Mouse (Mus musculus) gastrocnemius, postnatal 10 days (tissue): ENCODE results near the gene Olfr1157. TPM values are rescaled to one million over a fixed set of nuclear protein-coding genes. Genes with fewer than 3 reads are reported as not detected.

Experiments used
- DNase-seq: peaks from one replicate; pipeline ENCODE4 v3.0.0; 2021; ENCODE audit warnings: mixed read lengths
- long read RNA-seq, 2 experiments: library from polyadenylated mRNA; stranded (forward); transcript quantifications; one replicate each; pipeline ENCODE4 v2.0.0; 2021
- total RNA-seq, 2 experiments: library from RNA; stranded (reverse); gene quantifications; 2 replicates each; pipeline ENCODE4 v1.2.3; 2021

The Olfr1157 gene
- total RNA-seq = not detected
- long read RNA-seq, experiment 1 = 0 reads
- long read RNA-seq, experiment 2 = 0 reads

GRCm38 (mm10) chr2:87968199-87968598 is at the start of gene Olfr1157:
Olfr1157 (minus strand) TSS chr2:87968299.
- no peak for DNase-seq

GRCm38 (mm10) chr2:88007515-88008318 is 39.6 kb upstream of the Olfr1157 start, which contains the start of gene Olfr1160:
Olfr1160 (minus strand) TSS chr2:88008268.
- DNase-seq = no peak

GRCm38 (mm10) chr2:87989813-87990212 is 21.7 kb upstream of the Olfr1157 start, which contains the start of gene Olfr1158:
Olfr1158 (plus strand) TSS chr2:87990113.
- no peak for DNase-seq

GRCm38 (mm10) chr2:87974563-87974962 is 6.5 kb upstream of the Olfr1157 start, which contains the start of gene Olfr74:
Olfr74 (minus strand) TSS chr2:87974663.
- no peak for DNase-seq

- DNase-seq = no peak
Measured at GRCm38 (mm10) chr2:87953000-87953399, 15.1 kb downstream of the Olfr1157 start, which contains the start of gene Olfr1156. Olfr1156 (minus strand) TSS chr2:87953100.

GRCm38 (mm10) chr2:87945037-87945436 is 23.1 kb downstream of the Olfr1157 start, which contains the start of gene Olfr1155:
Olfr1155 (minus strand) TSS chr2:87945137.
- no peak for DNase-seq

Other genes starting within 250 kb of the Olfr1157 start
- not detected for gene Olfr1138, start 228.3 kb downstream of the Olfr1157 start, total RNA-seq
- gene Olfr1140, start 224.5 kb downstream of the Olfr1157 start, total RNA-seq = not detected
- not detected for gene Olfr1141, start 214.3 kb downstream of the Olfr1157 start, total RNA-seq
- gene Olfr152, start 188.8 kb downstream of the Olfr1157 start, total RNA-seq = not detected
- not detected for gene Olfr1143, start 167.7 kb downstream of the Olfr1157 start, total RNA-seq
- gene Olfr1145, start 158.5 kb downstream of the Olfr1157 start, total RNA-seq = not detected
- gene Olfr1148, start 137.8 kb downstream of the Olfr1157 start, total RNA-seq = not detected
- gene Olfr1150-ps1, start 124.3 kb downstream of the Olfr1157 start, total RNA-seq = not detected
- not detected for gene Olfr1151, start 112.4 kb downstream of the Olfr1157 start, total RNA-seq
- gene Olfr1152, start 101.8 kb downstream of the Olfr1157 start, total RNA-seq = not detected
- not detected for gene Olfr1153, start 73.3 kb downstream of the Olfr1157 start, total RNA-seq
- not detected for gene Olfr1154, start 63.1 kb downstream of the Olfr1157 start, total RNA-seq
- not detected for gene Olfr1155, start 23.2 kb downstream of the Olfr1157 start, total RNA-seq
- not detected for gene Olfr1156, start 15.2 kb downstream of the Olfr1157 start, total RNA-seq
- not detected for gene Olfr74, start 6.4 kb upstream of the Olfr1157 start, total RNA-seq
- not detected for gene Olfr1158, start 21.8 kb upstream of the Olfr1157 start, total RNA-seq
- gene Olfr1160, start 40.0 kb upstream of the Olfr1157 start, total RNA-seq = not detected
- not detected for gene Olfr1161, start 54.5 kb upstream of the Olfr1157 start, total RNA-seq
- gene Olfr73, start 69.4 kb upstream of the Olfr1157 start, total RNA-seq = not detected
- gene Olfr1162, start 82.8 kb upstream of the Olfr1157 start, total RNA-seq = not detected
- not detected for gene Olfr1163, start 103.5 kb upstream of the Olfr1157 start, total RNA-seq
- not detected for gene Olfr1164, start 125.7 kb upstream of the Olfr1157 start, total RNA-seq
- not detected for gene Olfr1166, start 160.0 kb upstream of the Olfr1157 start, total RNA-seq
- gene Olfr1167, start 186.9 kb upstream of the Olfr1157 start, total RNA-seq = not detected
- gene Olfr1168, start 213.6 kb upstream of the Olfr1157 start, total RNA-seq = not detected